Mouse (Mus musculus): Measurements from ENCODE around the gene Rbp7.
"Not testable (repeated sequence)": the region's sequence is repeated elsewhere in the genome, so short reads cannot be mapped to it uniquely, and the experiment has no call there.

- not testable (repeated sequence) for TF ChIP-seq CTCF (IDR thresholded peaks at IDR 0.05; ENCODE audit: borderline replicate concordance, insufficient read depth, low read length); POLR2A (IDR thresholded peaks at IDR 0.05; ENCODE audit: low read depth, low read length)
Observed at GRCm38 (mm10) chr4:149457163-149457562, 2.4 kb upstream of the Rbp7 start.

Data from embryonic fibroblast, embryonic 13.5 days (primary cell).